Mouse (Mus musculus) cortical plate, adult 2 months (tissue): ENCODE data around the gene Hba-x.
"Not testable (repeated sequence)": the region's sequence is repeated elsewhere in the genome, so short reads cannot be mapped to it uniquely, and the experiment has no call there.

ENCODE experiments used
- CTCF ChIP-seq: fragments of 200-500 bp; IDR thresholded peaks from 2 replicates; pipeline ENCODE4 v1.5.1; 2011; ENCODE audit warnings: mild to moderate bottlenecking, control low read depth, low read length; ENCODE audit not compliant: insufficient read depth; ENCODE audit errors: extremely low read depth
- POLR2A ChIP-seq: fragments of 200-500 bp; IDR thresholded peaks from 2 replicates; pipeline ENCODE4 v1.6.1; 2011; ENCODE audit warnings: mild to moderate bottlenecking, low read length, control low read depth; ENCODE audit not compliant: insufficient read depth; ENCODE audit errors: extremely low read depth

DNA sequence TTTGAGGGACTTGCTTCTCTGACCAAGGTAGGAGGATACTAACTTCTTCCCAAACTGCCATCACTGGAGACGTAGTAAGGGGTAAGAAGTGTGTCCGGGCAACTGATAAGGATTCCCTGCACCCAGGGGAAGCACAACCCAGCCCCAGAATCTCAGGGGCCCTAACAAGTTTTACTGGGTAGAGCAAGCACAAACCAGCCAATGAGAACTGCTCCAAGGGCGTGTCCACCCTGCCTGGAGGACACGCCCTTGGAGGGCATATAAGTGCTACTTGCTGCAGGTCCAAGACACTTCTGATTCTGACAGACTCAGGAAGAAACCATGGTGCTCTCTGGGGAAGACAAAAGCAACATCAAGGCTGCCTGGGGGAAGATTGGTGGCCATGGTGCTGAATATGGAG lies 20.0 kb downstream of the Hba-x start, which contains the start of gene Hba-a2:
- not testable (repeated sequence) for TF ChIP-seq POLR2A, CTCF
